Mouse (Mus musculus) stomach, embryonic 15.5 days (tissue): Measurements from ENCODE around the gene Ctsll3. TPM values are rescaled to one million over a fixed set of nuclear protein-coding genes. Genes with fewer than 3 reads are reported as not detected.

Source experiments
- ATAC-seq: fragments of 200-750 bp; cut with Nextera tagmentation; 2 replicates; pipeline ENCODE4 v1.8.0; 2017; ENCODE audit warnings: low read depth, moderate number of reproducible peaks, moderate TSS enrichment; ENCODE audit not compliant: insufficient read depth, low FRiP score
- H3K27ac ChIP-seq: fragments of 300-500 bp; sonication (generic); 2 replicates; pipeline ENCODE4 v1.5.1; 2015; ENCODE audit warnings: mild to moderate bottlenecking, inconsistent platforms
- H3K27me3 ChIP-seq: fragments of 300-500 bp; sonication (generic); replicated peaks from 2 replicates; pipeline ENCODE4 v1.6.1; 2015; ENCODE audit warnings: inconsistent platforms
- H3K36me3 ChIP-seq: fragments of 300-500 bp; sonication (generic); 2 replicates; pipeline ENCODE4 v1.6.1; 2015; ENCODE audit warnings: inconsistent platforms
- H3K4me1 ChIP-seq: fragments of 300-500 bp; sonication (generic); 2 replicates; pipeline ENCODE4 v1.6.1; 2015; ENCODE audit warnings: inconsistent platforms
- H3K4me2 ChIP-seq: fragments of 300-500 bp; sonication (generic); 2 replicates; pipeline ENCODE4 v1.6.1; 2015; ENCODE audit warnings: mild to moderate bottlenecking, inconsistent platforms
- H3K4me3 ChIP-seq: fragments of 300-500 bp; sonication (generic); replicated peaks from 2 replicates; pipeline ENCODE4 v1.5.1; 2015; ENCODE audit warnings: inconsistent platforms
- H3K9ac ChIP-seq: fragments of 300-500 bp; sonication (generic); 2 replicates; pipeline ENCODE4 v1.6.1; 2015; ENCODE audit warnings: inconsistent platforms
- H3K9me3 ChIP-seq: fragments of 300-500 bp; sonication (generic); 2 replicates; pipeline ENCODE4 v1.6.1; 2016; ENCODE audit warnings: inconsistent platforms
- WGBS: fragments of 180-500 bp; shearing (Covaris S2); methylation state at CpG from one replicate; pipeline ENCODE4 v1.1.7; 2015; 5-methylcytosine and 5-hydroxymethylcytosine counted together
- polyA plus RNA-seq: library from polyadenylated mRNA; unstranded; fragments of >200 nt; fragmentation: Nextera tagmentation; extraction: Ambion mirVana; gene quantifications from 2 replicates; pipeline ENCODE4 v1.2.1, GENCODE M21; 2015

Ctsll3 gene
- polyA plus RNA-seq, 1 experiment from 2014 or later = not detected

DNA sequence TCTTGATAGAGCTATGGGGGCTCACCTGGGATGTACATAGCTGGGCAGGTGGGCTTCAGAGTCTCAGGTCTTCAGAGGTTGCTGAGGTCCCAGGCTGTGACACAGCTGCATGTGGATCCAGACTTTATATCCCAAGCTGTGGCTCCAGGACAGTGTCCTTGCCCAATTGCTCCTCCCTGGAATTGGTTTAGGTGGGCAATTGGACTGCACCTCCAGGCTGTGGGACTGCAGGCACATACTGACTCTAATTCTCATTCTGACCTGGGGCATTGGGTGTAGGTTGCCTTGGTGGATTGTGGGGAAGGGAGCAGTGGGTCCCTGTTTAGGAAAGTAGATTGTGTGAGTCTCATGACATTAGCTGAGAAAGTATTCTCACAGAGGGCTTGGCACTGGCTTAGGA is 16.4 kb downstream of the Ctsll3 start, which contains the start of gene BC051665:
Gene BC051665 (minus strand): TSS at position 101 of the 400 bp plus-strand sequence.
- no peak within 1 kb of the TSS for H3K9ac ChIP-seq
- H3K9me3 ChIP-seq = no peaks in the 10 kb centered on the region
- no peak within 1 kb of the TSS for H3K4me2 ChIP-seq
- H3K4me1 ChIP-seq = no peaks in the 10 kb centered on the region
- no peak for ATAC-seq
- H3K27ac ChIP-seq = no peak within 1 kb of the TSS
- no peaks in the 10 kb centered on the region for H3K36me3 ChIP-seq
- H3K4me3 ChIP-seq = no peak within 1 kb of the TSS
- no peaks in the 10 kb centered on the region for H3K27me3 ChIP-seq

DNA sequence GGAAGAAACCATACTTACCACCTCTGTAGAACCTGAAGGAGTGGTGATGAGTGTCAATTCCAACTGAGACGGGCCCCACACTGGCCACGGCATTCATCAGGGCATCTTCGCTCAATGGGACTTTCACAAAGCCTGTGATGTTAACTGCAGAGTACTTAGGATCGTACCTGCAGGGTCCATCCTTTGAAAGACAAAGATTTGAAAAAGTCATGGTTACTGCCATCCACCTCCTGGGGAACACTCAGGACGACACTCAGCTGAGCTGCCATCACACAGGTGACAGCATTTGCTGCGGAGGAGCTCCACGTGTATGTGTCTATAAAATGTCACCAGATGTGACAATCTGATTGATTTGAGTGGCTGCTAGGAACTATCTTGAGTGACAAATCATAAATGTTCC is 19.3 kb downstream of the Ctsll3 start:
- WGBS = 87% methylated on average over 7 of the region's 7 CpGs
- no peak for ATAC-seq
- Histone ChIP-seq H3K4me1 (no peaks in the 10 kb centered on the region), H3K9ac (no peak overlapping the region), H3K4me2 (no peak overlapping the region), H3K4me3 (no peak overlapping the region), H3K36me3 (no peaks in the 10 kb centered on the region), H3K9me3 (no peaks in the 10 kb centered on the region), H3K27ac (no peak overlapping the region), H3K27me3 (no peaks in the 10 kb centered on the region)

GRCm38 (mm10) chr13:60780534-60780933 is 22.1 kb downstream of the Ctsll3 start:
- H3K9me3 ChIP-seq = no peaks in the 10 kb centered on the region
- no peaks in the 10 kb centered on the region for H3K4me1 ChIP-seq
- no peak for ATAC-seq
- H3K4me3 ChIP-seq = no peak overlapping the region
- no peak overlapping the region for H3K4me2 ChIP-seq
- no peaks in the 10 kb centered on the region for H3K27me3 ChIP-seq
- 75% methylated on average over 3 of the region's 3 CpGs for WGBS
- no peak overlapping the region for H3K9ac ChIP-seq
- H3K36me3 ChIP-seq = no peaks in the 10 kb centered on the region
- H3K27ac ChIP-seq = no peak overlapping the region

GRCm38 (mm10) chr13:60761161-60761560 is 41.5 kb downstream of the Ctsll3 start:
- no peak overlapping the region for H3K4me3 ChIP-seq
- no peaks in the 10 kb centered on the region for H3K4me1 ChIP-seq
- no peaks in the 10 kb centered on the region for H3K9me3 ChIP-seq
- H3K27me3 ChIP-seq = no peaks in the 10 kb centered on the region
- WGBS = 95% methylated on average over 17 of the region's 17 CpGs
- no peak overlapping the region for H3K27ac ChIP-seq
- H3K4me2 ChIP-seq = no peak overlapping the region
- 0 out of 2 replicates have a peak, but pooled peaks cover 4% of the 10 kb centered on the region for H3K36me3 ChIP-seq
- H3K9ac ChIP-seq = no peak overlapping the region
- ATAC-seq = no peak

DNA sequence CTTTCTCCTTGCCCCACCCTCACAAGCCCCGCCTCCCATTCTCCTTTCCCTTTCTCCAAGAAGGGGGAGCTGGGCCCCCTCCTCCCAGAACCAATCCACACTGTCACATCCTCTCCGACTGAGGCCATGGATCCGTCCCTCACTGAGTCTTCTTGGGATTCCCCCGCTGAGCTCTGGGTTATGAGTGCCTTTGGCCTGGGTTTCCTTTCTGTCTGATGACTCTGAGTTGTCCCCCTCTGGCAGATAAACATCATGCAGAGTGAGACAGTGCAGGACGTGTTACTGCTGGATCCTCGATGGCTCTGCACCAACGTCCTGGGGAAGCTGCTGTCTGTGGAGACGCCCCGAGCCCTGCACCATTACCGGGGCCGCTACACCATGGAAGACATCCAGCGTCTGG is 42.3 kb downstream of the Ctsll3 start:
- Histone ChIP-seq H3K9ac (no peak overlapping the region), H3K36me3 (0 out of 2 replicates have a peak, but pooled peaks cover 4% of the 10 kb centered on the region), H3K27ac (no peak overlapping the region), H3K4me1 (no peaks in the 10 kb centered on the region), H3K9me3 (no peaks in the 10 kb centered on the region), H3K4me3 (no peak overlapping the region), H3K4me2 (no peak overlapping the region), H3K27me3 (no peaks in the 10 kb centered on the region)
- ATAC-seq = no peak
- WGBS = 85% methylated on average over 12 of the region's 12 CpGs

GRCm38 (mm10) chr13:60759136-60759535 is 43.5 kb downstream of the Ctsll3 start:
- WGBS = 34% methylated on average over 6 of the region's 6 CpGs

DNA sequence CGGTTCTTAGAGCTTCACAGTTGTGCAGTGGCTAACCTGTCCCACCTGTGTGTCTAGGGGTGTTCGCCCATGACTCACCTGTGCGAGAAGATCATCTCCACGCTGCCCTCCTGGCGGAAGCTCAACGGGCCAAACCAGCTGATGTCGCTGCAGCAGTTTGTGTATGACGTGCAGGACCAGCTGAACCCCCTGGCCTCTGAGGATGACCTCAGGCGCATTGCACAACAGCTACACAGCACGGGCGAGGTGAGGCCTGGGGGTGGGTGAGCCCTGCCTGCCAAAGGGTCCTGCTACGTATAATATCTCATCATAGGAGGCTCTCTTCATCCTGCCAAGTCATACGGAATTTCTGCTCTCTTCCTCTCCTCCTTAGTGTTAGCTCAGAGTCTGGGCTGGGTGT is 45.4 kb downstream of the Ctsll3 start:
- no peak for ATAC-seq
- no peaks in the 10 kb centered on the region for H3K4me1 ChIP-seq
- no peaks in the 10 kb centered on the region for H3K27me3 ChIP-seq
- H3K27ac ChIP-seq = no peak overlapping the region
- H3K9ac ChIP-seq = no peak overlapping the region
- H3K4me2 ChIP-seq = no peak overlapping the region
- 85% methylated on average over 13 of the region's 13 CpGs for WGBS
- H3K4me3 ChIP-seq = no peak overlapping the region
- H3K9me3 ChIP-seq = no peaks in the 10 kb centered on the region
- H3K36me3 ChIP-seq = peaks cover 4% of the 10 kb centered on the region; the same call in 1 of the 2 replicates

More at GRCm38 (mm10) chr13:60759136-60759535, 43.5 kb downstream of the Ctsll3 start:
- Histone ChIP-seq H3K36me3 (0 out of 2 replicates have a peak, but pooled peaks cover 4% of the 10 kb centered on the region), H3K9ac (no peak overlapping the region), H3K4me3 (no peak overlapping the region), H3K27ac (no peak overlapping the region), H3K4me1 (no peaks in the 10 kb centered on the region), H3K9me3 (no peaks in the 10 kb centered on the region), H3K4me2 (no peak overlapping the region), H3K27me3 (no peaks in the 10 kb centered on the region)
- no peak for ATAC-seq

DNA sequence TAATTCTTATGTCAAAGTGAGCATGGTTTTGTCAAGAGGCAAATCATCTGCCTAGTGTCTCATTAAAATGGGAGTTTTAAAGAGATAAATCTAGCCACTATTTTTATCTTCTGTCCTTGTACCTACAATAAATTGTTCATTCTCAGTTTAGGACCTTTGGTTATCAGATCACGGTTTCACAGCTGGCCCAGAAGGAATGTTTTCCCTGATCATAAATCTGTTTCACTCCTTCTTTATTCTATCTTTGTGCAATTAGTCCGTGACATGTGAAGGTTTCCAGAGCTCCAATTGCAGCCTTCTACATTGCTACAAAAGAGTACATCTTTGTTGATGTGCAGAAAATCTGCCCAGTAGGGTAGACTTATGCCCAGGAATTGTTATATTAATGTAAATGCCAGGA is 47.4 kb downstream of the Ctsll3 start:
- Histone ChIP-seq H3K9ac (no peak overlapping the region), H3K4me1 (no peaks in the 10 kb centered on the region), H3K27ac (no peak overlapping the region), H3K27me3 (no peaks in the 10 kb centered on the region), H3K4me2 (no peak overlapping the region), H3K4me3 (no peak overlapping the region), H3K36me3 (no peaks in the 10 kb centered on the region; the same call in 1 of the 2 replicates), H3K9me3 (no peaks in the 10 kb centered on the region)
- 53% methylated on average over 2 of the region's 2 CpGs for WGBS
- ATAC-seq = no peak

GRCm38 (mm10) chr13:60753216-60753615 is 49.4 kb downstream of the Ctsll3 start:
- Histone ChIP-seq H3K4me3 (no peak overlapping the region), H3K36me3 (peaks cover 2% of the 10 kb centered on the region), H3K27ac (no peak overlapping the region), H3K9me3 (no peaks in the 10 kb centered on the region), H3K4me2 (no peak overlapping the region), H3K27me3 (no peaks in the 10 kb centered on the region), H3K4me1 (no peaks in the 10 kb centered on the region), H3K9ac (no peak overlapping the region)
- 95% methylated on average over 6 of the region's 6 CpGs for WGBS
- no peak for ATAC-seq

- Histone ChIP-seq H3K9me3 (no peaks in the 10 kb centered on the region), H3K36me3 (peaks cover 5% of the 10 kb centered on the region), H3K27me3 (no peaks in the 10 kb centered on the region), H3K4me3 (no peak overlapping the region), H3K27ac (no peak overlapping the region), H3K4me2 (no peak overlapping the region), H3K4me1 (no peaks in the 10 kb centered on the region), H3K9ac (no peak overlapping the region)
- no peak for ATAC-seq
- 88% methylated on average over 7 of the region's 7 CpGs for WGBS
These were observed 51.7 kb downstream of the Ctsll3 start for GRCm38 (mm10) chr13:60750930-60751329.

GRCm38 (mm10) chr13:60748556-60748955 is 54.1 kb downstream of the Ctsll3 start:
- Histone ChIP-seq H3K36me3 (peaks cover 5% of the 10 kb centered on the region), H3K27me3 (no peaks in the 10 kb centered on the region), H3K4me2 (no peak overlapping the region), H3K9ac (no peak overlapping the region), H3K27ac (no peak overlapping the region), H3K4me1 (no peaks in the 10 kb centered on the region), H3K4me3 (no peak overlapping the region), H3K9me3 (no peaks in the 10 kb centered on the region)
- no peak for ATAC-seq
- 89% methylated on average over 2 of the region's 2 CpGs for WGBS
